Mouse (Mus musculus) CD4-positive, CD25-positive, alpha-beta regulatory T cell, adult 2 months (primary cell): Measurements from ENCODE around the gene Sh3pxd2a.

Source experiments
- DNase-seq: peaks from one replicate; pipeline ENCODE4 v3.0.0-alpha.2; 2012; ENCODE audit warnings: low read depth, low spot score

The Sh3pxd2a gene

GRCm38 (mm10) chr19:47491853-47492252, 27.7 kb upstream of the Sh3pxd2a start:
- no peak for DNase-seq

GRCm38 (mm10) chr19:47489233-47489632, 25.0 kb upstream of the Sh3pxd2a start:
- DNase-seq = peak; percentile 43

GRCm38 (mm10) chr19:47488250-47488649, 24.0 kb upstream of the Sh3pxd2a start:
- peak; percentile 66 for DNase-seq

- DNase-seq = no peak
These were observed 23.4 kb upstream of the Sh3pxd2a start for GRCm38 (mm10) chr19:47487572-47487971.

GRCm38 (mm10) chr19:47485997-47486566, 21.9 kb upstream of the Sh3pxd2a start:
- no peak for DNase-seq

GRCm38 (mm10) chr19:47484110-47484509, 19.9 kb upstream of the Sh3pxd2a start:
- DNase-seq = no peak

- no peak for DNase-seq
These were observed 19.1 kb upstream of the Sh3pxd2a start for GRCm38 (mm10) chr19:47483346-47483745.

- DNase-seq = no peak
These were observed 9.3 kb upstream of the Sh3pxd2a start for GRCm38 (mm10) chr19:47473453-47473852.

- DNase-seq = no peak
These were observed 8.7 kb upstream of the Sh3pxd2a start for GRCm38 (mm10) chr19:47472881-47473400.

- DNase-seq = no peak
These were observed 7.6 kb upstream of the Sh3pxd2a start for GRCm38 (mm10) chr19:47471808-47472207.

- DNase-seq = no peak
These were observed 4.5 kb upstream of the Sh3pxd2a start for GRCm38 (mm10) chr19:47468750-47469149.

- no peak for DNase-seq
These were observed 2.6 kb upstream of the Sh3pxd2a start for GRCm38 (mm10) chr19:47466775-47467174.

- peak; percentile 53 for DNase-seq
These were observed 1.3 kb upstream of the Sh3pxd2a start for GRCm38 (mm10) chr19:47465467-47465866.

GRCm38 (mm10) chr19:47463636-47464303, 431 bp downstream of the Sh3pxd2a start:
- DNase-seq = peak; percentile 91

- peak; percentile 20 for DNase-seq
These were observed 995 bp downstream of the Sh3pxd2a start for GRCm38 (mm10) chr19:47463206-47463605.

GRCm38 (mm10) chr19:47462725-47463124, 1.5 kb downstream of the Sh3pxd2a start:
- DNase-seq = no peak

GRCm38 (mm10) chr19:47461838-47462237, 2.4 kb downstream of the Sh3pxd2a start:
- DNase-seq = peak; percentile 33

- no peak for DNase-seq
These were observed 2.8 kb downstream of the Sh3pxd2a start for GRCm38 (mm10) chr19:47461386-47461785.

- DNase-seq = no peak
These were observed 3.9 kb downstream of the Sh3pxd2a start for GRCm38 (mm10) chr19:47460120-47460960.

GRCm38 (mm10) chr19:47459214-47459613, 5.0 kb downstream of the Sh3pxd2a start:
- DNase-seq = no peak

GRCm38 (mm10) chr19:47458504-47459161, 5.6 kb downstream of the Sh3pxd2a start:
- DNase-seq = no peak
